Mouse (Mus musculus) limb, embryonic 14.5 days (tissue): Measurements from ENCODE around the gene Brd9. TPM values are rescaled to one million over a fixed set of nuclear protein-coding genes. Genes with fewer than 3 reads are reported as not detected.

Source experiments
- ATAC-seq: fragments of 200-750 bp; cut with Nextera tagmentation; 2 replicates; pipeline ENCODE4 v1.8.0; 2017; ENCODE audit warnings: low read depth, moderate number of reproducible peaks, moderate TSS enrichment; ENCODE audit not compliant: low FRiP score
- DNase-seq: peaks from one replicate; pipeline ENCODE4 v3.0.0-alpha.2; 2015; ENCODE audit warnings: low spot score
- H3K27ac ChIP-seq: fragments of 300-500 bp; sonication (generic); replicated peaks from 2 replicates; pipeline ENCODE4 v1.5.1; 2014; ENCODE audit warnings: low read depth, mild to moderate bottlenecking, low read length, moderate library complexity, mixed read lengths
- H3K27me3 ChIP-seq: fragments of 300-500 bp; sonication (generic); 2 replicates; pipeline ENCODE4 v1.6.1; 2014; ENCODE audit warnings: low read length, mixed read lengths; ENCODE audit not compliant: control insufficient read depth, insufficient read depth
- H3K36me3 ChIP-seq: fragments of 300-500 bp; sonication (generic); 2 replicates; pipeline ENCODE4 v1.6.1; 2014; ENCODE audit warnings: mild to moderate bottlenecking, low read length, moderate library complexity, mixed read lengths; ENCODE audit not compliant: control insufficient read depth, insufficient read depth
- H3K4me1 ChIP-seq: fragments of 300-500 bp; sonication (generic); 2 replicates; pipeline ENCODE4 v1.6.1; 2014; ENCODE audit warnings: antibody characterized with exemption, low read length, mixed read lengths; ENCODE audit not compliant: control insufficient read depth, insufficient read depth
- H3K4me2 ChIP-seq: fragments of 300-500 bp; sonication (generic); replicated peaks from 2 replicates; pipeline ENCODE4 v1.6.1; 2014; ENCODE audit warnings: low read depth, mild to moderate bottlenecking, low read length, moderate library complexity; ENCODE audit not compliant: severe bottlenecking
- H3K4me3 ChIP-seq: fragments of 300-500 bp; sonication (generic); replicated peaks from 2 replicates; pipeline ENCODE4 v1.5.1; 2014; ENCODE audit warnings: low read length
- H3K9ac ChIP-seq: fragments of 300-500 bp; sonication (generic); 2 replicates; pipeline ENCODE4 v1.6.1; 2014; ENCODE audit warnings: mild to moderate bottlenecking, low read depth, low read length, moderate library complexity; ENCODE audit not compliant: severe bottlenecking
- H3K9me3 ChIP-seq: fragments of 300-500 bp; sonication (generic); 2 replicates; pipeline ENCODE4 v1.6.1; 2016; ENCODE audit warnings: low read length; ENCODE audit not compliant: control insufficient read depth
- POLR2A ChIP-seq: fragments of 200-500 bp; IDR thresholded peaks from 2 replicates; pipeline ENCODE4 v1.8.0; 2012; ENCODE audit warnings: inconsistent platforms, mild to moderate bottlenecking, moderate library complexity, borderline replicate concordance; ENCODE audit not compliant: insufficient read depth, insufficient read length; ENCODE audit errors: extremely low read depth
- WGBS: fragments of 180-500 bp; shearing (Covaris S2); extraction: QIAGEN DNeasy Blood & Tissue Kit; methylation state at CpG from one replicate; pipeline ENCODE4 v1.1.7; 2014; 5-methylcytosine and 5-hydroxymethylcytosine counted together
- polyA plus RNA-seq, 2 experiments: library from polyadenylated mRNA; depleted of rRNA in 1 of 2; stranded (reverse) in 1 of 2; unstranded in 1 of 2; fragments of >200 nt; fragmentation: Nextera tagmentation in 1 of 2; extraction: Ambion mirVana in 1 of 2; gene quantifications; 2 replicates each; pipeline versions ENCODE4 v1.2.1 to v1.2.3; 2012 to 2014

The Brd9 gene
- polyA plus RNA-seq (2012; rRNA removed) (85.7 and 87.2 TPM in 2 replicates), polyA plus RNA-seq (2014; fragmentation: Nextera tagmentation; extraction: Ambion mirVana) (48.4 and 55.9 TPM in 2 replicates)

DNA sequence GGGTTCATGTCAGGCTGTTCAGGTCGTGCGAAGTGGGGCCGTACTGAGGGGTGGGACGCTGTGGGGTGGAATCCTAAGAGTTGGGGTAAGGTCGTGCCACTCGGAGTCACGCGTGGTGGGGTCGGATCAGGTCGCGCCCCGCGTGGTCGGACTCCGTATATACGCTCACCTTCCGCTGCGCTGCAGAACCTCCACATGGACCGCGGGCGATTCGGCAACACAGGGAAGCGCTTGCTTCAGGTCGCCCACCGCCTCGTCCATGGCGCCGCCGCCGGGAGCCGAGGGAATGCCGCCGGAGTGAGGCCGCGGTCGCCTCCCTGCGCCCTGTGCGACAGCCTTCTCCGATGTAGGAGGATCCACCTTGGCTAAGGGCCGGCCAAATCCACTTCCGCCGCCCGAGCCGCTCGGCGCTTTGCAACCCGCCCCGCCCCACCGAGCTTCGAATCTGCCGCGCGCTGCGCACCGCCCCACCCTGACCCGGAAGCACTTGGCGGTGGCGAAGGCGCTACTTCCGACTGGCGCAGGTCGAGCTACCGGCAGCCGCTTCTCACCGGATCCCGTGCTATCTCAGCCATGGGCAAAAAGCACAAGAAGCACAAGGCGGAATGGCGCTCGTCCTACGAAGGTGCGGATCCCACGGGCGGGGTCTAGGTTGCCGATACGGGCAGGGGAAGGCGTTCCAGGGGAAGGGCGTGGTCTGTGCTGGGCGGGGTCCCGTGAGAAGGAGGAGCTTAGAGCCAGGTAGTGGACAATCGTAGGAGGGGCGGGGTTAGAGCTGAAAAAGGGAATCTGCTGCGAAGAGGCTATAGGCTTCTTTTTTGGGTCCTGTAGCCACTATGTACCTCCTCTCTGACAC lies at the start of gene Brd9, which contains the start of gene Trip13:
Brd9 (plus strand) TSS at position 491 of the 856 bp plus-strand sequence.
Trip13 (minus strand) TSS at position 464 of the 856 bp plus-strand sequence.
- Histone ChIP-seq H3K4me3 (peak within 1 kb of the TSS; percentile 68), H3K4me2 (peak within 1 kb of the TSS; percentile 64), H3K9me3 (no peaks in the 10 kb centered on the region), H3K27me3 (no peaks in the 10 kb centered on the region), H3K9ac (peak within 1 kb of the TSS; percentile 63), H3K27ac (peak within 1 kb of the TSS; percentile 75), H3K4me1 (peaks cover 5% of the 10 kb centered on the region), H3K36me3 (peaks cover 34% of the 10 kb centered on the region)
- no peak for TF ChIP-seq POLR2A
- DNase-seq (peak; percentile 86), ATAC-seq (peak; percentile 98)
- WGBS: under 1% methylated on average over 72 of the region's 82 CpGs

DNA sequence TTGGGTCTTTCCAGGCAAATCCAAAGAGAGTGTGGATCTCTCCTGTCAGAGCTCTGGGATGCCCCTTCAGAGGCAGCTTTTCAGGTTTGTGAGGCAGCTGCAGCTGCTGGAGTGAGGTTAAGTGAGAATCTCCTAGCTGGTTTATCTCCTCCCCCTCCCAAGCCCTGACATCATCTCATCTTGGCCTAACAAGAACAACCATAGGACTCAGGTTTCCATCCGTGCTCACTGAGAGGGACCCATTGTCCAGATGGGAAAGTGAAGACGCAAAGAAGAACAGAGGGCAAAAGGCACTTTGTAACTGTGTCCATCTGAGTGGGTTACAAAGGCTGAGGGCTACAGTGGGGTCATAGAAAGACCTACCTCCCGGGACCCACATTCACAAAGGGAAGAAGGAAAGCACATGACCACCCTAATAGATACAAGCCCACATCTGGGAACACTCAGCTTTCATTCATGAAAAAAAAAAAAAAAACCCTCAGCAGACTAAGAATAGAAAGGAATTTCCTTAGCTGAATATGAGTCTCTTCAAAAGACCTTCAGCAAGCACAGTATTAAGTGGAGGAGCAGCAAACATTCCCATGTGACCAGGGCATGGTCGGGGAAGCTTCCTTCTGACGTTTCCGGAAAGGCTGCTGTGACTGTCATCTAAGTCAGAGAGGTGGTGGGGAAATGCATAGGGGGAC lies 45.0 kb upstream of the Brd9 start:
- H3K27ac ChIP-seq: peak overlapping the region; percentile 21; the same call in 1 of the 2 replicates
- DNase-seq (peak; percentile 74), ATAC-seq (peak; percentile 75)
- no peaks in the 10 kb centered on the region for H3K27me3 ChIP-seq
- TF ChIP-seq POLR2A: no peak
- H3K36me3 ChIP-seq: no peaks in the 10 kb centered on the region
- no peak overlapping the region for H3K4me3 ChIP-seq
- H3K9me3 ChIP-seq: no peaks in the 10 kb centered on the region
- H3K4me2 ChIP-seq: no peak overlapping the region
- 34% methylated on average over 6 of the region's 6 CpGs for WGBS
- H3K4me1 ChIP-seq: peaks cover 19% of the 10 kb centered on the region
- H3K9ac ChIP-seq: no peak overlapping the region

DNA sequence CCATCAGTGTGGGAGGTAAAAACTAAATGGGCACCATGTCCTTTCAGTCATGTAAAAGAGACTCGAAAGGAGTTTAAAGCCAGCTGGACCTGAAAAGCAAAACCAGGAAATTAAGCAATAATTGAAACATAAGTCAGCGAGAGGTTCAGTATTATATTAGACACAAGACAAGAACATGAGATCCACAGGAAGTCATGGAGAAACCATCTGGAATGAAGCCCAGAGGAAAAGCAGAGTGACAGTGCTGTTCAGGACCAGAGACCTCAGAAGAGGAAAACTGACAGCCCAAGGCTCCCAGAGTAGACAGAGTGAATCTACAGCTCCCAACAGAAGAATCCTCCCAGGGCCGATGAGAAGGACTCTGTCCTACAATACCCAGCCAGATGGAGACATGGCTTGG lies 40.0 kb upstream of the Brd9 start:
- H3K4me2 ChIP-seq: no peak overlapping the region
- H3K36me3 ChIP-seq: no peaks in the 10 kb centered on the region
- DNase-seq: no peak
- H3K9me3 ChIP-seq: no peaks in the 10 kb centered on the region
- H3K4me3 ChIP-seq: no peak overlapping the region
- 74% methylated on average over 3 of the region's 3 CpGs for WGBS
- TF ChIP-seq POLR2A: no peak
- no peak overlapping the region for H3K27ac ChIP-seq
- no peak for ATAC-seq
- H3K9ac ChIP-seq: no peak overlapping the region
- peaks cover 13% of the 10 kb centered on the region for H3K4me1 ChIP-seq
- no peaks in the 10 kb centered on the region for H3K27me3 ChIP-seq

DNA sequence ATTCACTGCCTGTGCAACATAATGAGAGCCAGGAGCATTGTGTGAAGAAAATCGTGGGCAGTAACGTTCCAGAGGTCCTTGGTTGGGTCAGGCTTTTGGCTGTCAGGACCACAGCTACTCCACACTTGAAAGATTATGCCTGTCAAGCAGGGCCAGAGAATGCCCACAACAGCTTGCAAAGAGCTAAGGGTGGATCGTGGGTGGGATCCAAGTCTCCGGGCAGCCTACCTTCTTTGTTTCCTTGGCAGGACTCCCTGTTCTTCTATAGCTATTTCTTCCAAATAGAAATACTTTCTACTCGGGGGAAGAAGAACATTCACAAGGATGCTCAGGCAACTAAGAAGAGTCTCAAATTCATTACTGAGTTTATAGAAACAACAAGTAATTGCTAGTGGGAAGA lies 30.5 kb upstream of the Brd9 start:
- H3K9me3 ChIP-seq: no peaks in the 10 kb centered on the region
- H3K4me1 ChIP-seq: no peaks in the 10 kb centered on the region
- H3K9ac ChIP-seq: no peak overlapping the region
- WGBS: 81% methylated on average over 5 of the region's 5 CpGs
- no peak overlapping the region for H3K27ac ChIP-seq
- H3K27me3 ChIP-seq: no peaks in the 10 kb centered on the region
- peaks cover 8% of the 10 kb centered on the region; the same call in 1 of the 2 replicates for H3K36me3 ChIP-seq
- no peak overlapping the region for H3K4me2 ChIP-seq
- no peak for ATAC-seq
- TF ChIP-seq POLR2A: no peak
- DNase-seq: no peak
- H3K4me3 ChIP-seq: no peak overlapping the region

DNA sequence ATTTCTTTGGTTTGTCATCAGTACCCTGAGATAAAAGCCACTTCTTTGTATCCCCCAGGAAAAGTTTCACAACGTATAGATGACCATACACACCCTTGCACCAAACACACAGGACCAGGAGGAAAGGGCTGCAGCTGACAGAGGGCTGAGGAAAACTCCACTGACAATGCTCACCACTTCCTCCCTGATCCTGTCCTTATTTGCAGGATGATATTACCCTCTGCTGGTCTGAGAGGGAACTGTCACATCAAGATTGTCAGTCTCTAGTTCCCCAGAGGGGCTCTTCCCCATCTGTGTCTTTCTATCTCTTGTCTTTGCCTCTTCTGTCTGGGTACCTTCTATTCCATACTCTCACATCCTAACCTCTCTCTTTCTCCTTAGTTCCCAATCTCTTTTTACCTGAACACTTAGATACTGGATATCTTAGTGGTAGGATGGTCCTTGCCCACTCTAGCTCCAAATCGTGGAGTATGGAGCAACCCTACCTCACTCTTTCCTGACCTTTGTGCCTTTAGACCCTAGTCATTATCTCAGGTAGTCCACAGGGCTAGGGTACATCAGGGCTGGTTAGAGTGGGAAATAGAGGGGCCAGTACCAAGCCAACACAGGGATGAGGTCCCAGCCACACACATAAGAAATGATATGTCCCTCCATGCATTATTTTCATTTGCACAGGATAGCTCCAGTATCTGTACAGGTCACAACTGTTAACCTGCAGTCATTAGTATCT lies 29.8 kb upstream of the Brd9 start:
- H3K9ac ChIP-seq: no peak overlapping the region
- peaks cover 12% of the 10 kb centered on the region; the same call in 1 of the 2 replicates for H3K36me3 ChIP-seq
- ATAC-seq (peak; percentile 83), DNase-seq (peak; percentile 58)
- H3K4me1 ChIP-seq: no peaks in the 10 kb centered on the region
- TF ChIP-seq POLR2A: no peak
- H3K4me2 ChIP-seq: no peak overlapping the region
- H3K9me3 ChIP-seq: no peaks in the 10 kb centered on the region
- H3K27me3 ChIP-seq: no peaks in the 10 kb centered on the region
- H3K27ac ChIP-seq: no peak overlapping the region
- H3K4me3 ChIP-seq: no peak overlapping the region
- WGBS: 62% methylated on average over 2 of the region's 2 CpGs
